Comparison of ENCODE assay signal across 10 mouse cellular contexts in genomic region chr8:108695242-108695880, GRCm38 (mm10).
DNase-seq lines count a peak whose midpoint lies in the region; ATAC-seq and TF ChIP-seq lines count a peak whose summit lies in the region.
"Had no signal": no experiment of that assay in that cellular context is flagged by ENCODE, and none has a peak within 500 bp of the region (broad histone marks: within the 10 kb centered on the region; RNA-seq: fewer than 3 reads in every experiment).

No protein-coding gene starts in this region.

- no peaks in the 10 kb centered on the region for H3K36me3 ChIP-seq in lung, embryonic 16.5 days (ENCODE audit: control insufficient read depth, insufficient read depth, low read length)
- H3K36me3 ChIP-seq in limb, embryonic 15.5 days: no peaks in the 10 kb centered on the region
- H3K36me3 ChIP-seq in stomach, postnatal 0 days (ENCODE audit: control insufficient read depth, insufficient read depth, low read length): no peaks in the 10 kb centered on the region

- peak overlapping the region; percentile 77 for H3K4me2 ChIP-seq in lung, embryonic 16.5 days (ENCODE audit: low read depth, low read length)
- H3K4me2 ChIP-seq in limb, embryonic 15.5 days: peak overlapping the region; percentile 65
- peak overlapping the region; percentile 58 for H3K4me2 ChIP-seq in stomach, postnatal 0 days (replicated peaks; ENCODE audit: low read depth)

- no peaks in the 10 kb centered on the region for H3K9me3 ChIP-seq in lung, embryonic 16.5 days (ENCODE audit: control insufficient read depth, low read length)
- no peaks in the 10 kb centered on the region for H3K9me3 ChIP-seq in limb, embryonic 15.5 days
- no peaks in the 10 kb centered on the region for H3K9me3 ChIP-seq in stomach, postnatal 0 days (ENCODE audit: control insufficient read depth, low read length)

- H3K4me1 ChIP-seq in lung, embryonic 16.5 days (replicated peaks; ENCODE audit: control insufficient read depth, insufficient read depth, low read length): peaks cover 52% of the 10 kb centered on the region
- peaks cover 45% of the 10 kb centered on the region for H3K4me1 ChIP-seq in limb, embryonic 15.5 days
- H3K4me1 ChIP-seq in stomach, postnatal 0 days (replicated peaks; ENCODE audit: control insufficient read depth, insufficient read depth): peaks cover 7% of the 10 kb centered on the region

- H3K27me3 ChIP-seq in lung, embryonic 16.5 days (ENCODE audit: control insufficient read depth, insufficient read depth, low read depth, low read length): peaks cover 45% of the 10 kb centered on the region
- H3K27me3 ChIP-seq in limb, embryonic 15.5 days: peaks cover 48% of the 10 kb centered on the region
- peaks cover 8% of the 10 kb centered on the region for H3K27me3 ChIP-seq in stomach, postnatal 0 days (ENCODE audit: control insufficient read depth, insufficient read depth, low read length)

- TF ChIP-seq CTCF in stomach, postnatal 0 days (IDR thresholded peaks at IDR 0.05; ENCODE audit: low read depth): no peak

- no peak for ATAC-seq in lung, embryonic 16.5 days (ENCODE audit: low read depth)
- no peak for ATAC-seq in limb, embryonic 15.5 days (ENCODE audit: insufficient number of reproducible peaks, low FRiP score, low TSS enrichment, low read depth)
- no peak for ATAC-seq in stomach, postnatal 0 days (ENCODE audit: low FRiP score, low TSS enrichment)
- ATAC-seq: activated CD4-positive, CD25-positive, alpha-beta regulatory T cell, adult 4 months had no signal

- peak; percentile 48 for DNase-seq in adrenal gland, adult 2 months
- DNase-seq in adrenal gland, postnatal 4 days (ENCODE audit: low spot score in 2 of 2): no peak
- no peak for DNase-seq in lung, postnatal 25 days (ENCODE audit: low spot score)
- no peak for DNase-seq in stomach, postnatal 0 days (ENCODE audit: low spot score)
- DNase-seq in left cerebral cortex, adult 11 months (ENCODE audit: low spot score): no peak
- no peak for DNase-seq in T-cell, adult 2 months (ENCODE audit: low spot score)
- DNase-seq: right cerebral cortex, adult 18-20 months had no signal

- no peak for TF ChIP-seq EP300 in stomach, postnatal 0 days (optimal IDR thresholded peaks at IDR 0.05)

- WGBS in lung, embryonic 16.5 days: 13% methylated on average over 32 of the region's 32 CpGs
- 11% methylated on average over 32 of the region's 32 CpGs for WGBS in limb, embryonic 15.5 days
- WGBS in stomach, postnatal 0 days: 24% methylated on average over 30 of the region's 32 CpGs

- H3K4me3 ChIP-seq in lung, embryonic 16.5 days (ENCODE audit: low read length): peak overlapping the region; percentile 48
- peak overlapping the region; percentile 39 for H3K4me3 ChIP-seq in limb, embryonic 15.5 days
- peak overlapping the region; percentile 37 for H3K4me3 ChIP-seq in stomach, postnatal 0 days (ENCODE audit: low read depth, low read length)

- H3K9ac ChIP-seq in lung, embryonic 16.5 days (ENCODE audit: low read length): peak overlapping the region; percentile 56
- H3K9ac ChIP-seq in limb, embryonic 15.5 days: peak overlapping the region; percentile 33; the same call in 1 of the 2 replicates
- peak overlapping the region; percentile 41 for H3K9ac ChIP-seq in stomach, postnatal 0 days (ENCODE audit: low read length)

- H3K27ac ChIP-seq in lung, embryonic 16.5 days (ENCODE audit: low read length): peak overlapping the region; percentile 21; the same call in 1 of the 2 replicates
- H3K27ac ChIP-seq in limb, embryonic 15.5 days: peak overlapping the region; percentile 87
- no peak overlapping the region for H3K27ac ChIP-seq in stomach, postnatal 0 days (replicated peaks)
